Mouse (Mus musculus) T-helper 17 cell (primary cell): ENCODE data around the gene 2410131K14Rik.

Experiments
- in situ Hi-C, 2 experiments: fragments of 300-600 bp; cut with MboI, MseI; formaldehyde crosslinking; loops; 1 replicate in 1 of 2; 2 replicates in 1 of 2; pipeline ENCODE4 v1.15.1; 2025; ENCODE audit warnings: high pct_unique_total_duplicates in 2 of 2

2410131K14Rik gene

DNA sequence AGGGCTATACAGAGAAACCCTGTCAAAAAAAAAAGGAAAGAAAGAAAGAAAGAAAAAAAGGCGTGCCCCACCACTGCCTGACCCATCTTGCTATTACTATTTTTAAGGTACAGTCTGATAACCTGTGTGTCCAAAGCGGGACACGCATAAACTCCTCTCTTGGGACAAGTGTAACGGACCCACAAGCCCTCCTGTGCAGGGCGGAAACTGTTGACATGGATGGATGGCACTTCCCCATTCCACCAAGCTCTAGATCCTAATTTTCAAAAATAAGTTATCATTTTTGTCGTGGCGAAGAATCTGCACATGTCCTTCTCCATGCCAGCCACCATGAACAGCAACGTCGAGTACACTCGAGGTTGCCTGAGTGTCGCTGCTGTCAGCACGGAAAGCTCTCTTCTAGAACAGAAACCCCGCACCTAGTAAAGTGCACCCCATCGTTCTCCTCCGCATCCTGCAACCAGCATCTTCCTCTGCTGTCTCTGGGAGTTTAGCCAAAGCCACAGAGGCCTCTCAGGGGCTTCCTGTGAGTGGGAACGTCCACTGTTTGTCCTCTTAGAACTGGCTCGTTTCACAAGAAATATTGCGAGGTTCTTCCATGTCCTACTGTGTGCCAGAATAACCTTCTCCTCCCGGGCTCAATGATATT, 60.1 kb downstream of the 2410131K14Rik start:
- in situ Hi-C loops: loop anchor here in 1 of 2 experiments (5.0 kb wide), 1 partner anchor 1872 kb away; no protein-coding TSS in a partner anchor

DNA sequence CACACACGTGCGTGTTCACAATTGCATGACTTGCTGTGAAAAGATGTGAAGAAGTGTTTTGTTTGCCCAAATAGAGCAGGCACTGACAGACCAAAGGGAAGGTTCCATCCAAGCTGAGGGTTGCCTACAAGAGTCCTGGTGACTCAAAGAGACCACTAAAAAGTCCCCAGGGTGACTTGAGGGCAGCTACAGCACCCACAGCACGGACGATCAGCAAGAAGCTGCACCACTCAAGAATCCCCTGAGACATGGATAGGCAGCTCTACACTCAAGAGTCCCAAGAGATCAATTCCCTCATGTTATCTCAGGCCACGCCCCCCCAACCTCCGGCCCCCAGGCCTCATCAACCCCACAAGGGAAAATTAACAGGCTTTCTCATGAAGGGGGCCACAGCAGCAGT, 65.4 kb downstream of the 2410131K14Rik start:
- in situ Hi-C loops: no loop called here

DNA sequence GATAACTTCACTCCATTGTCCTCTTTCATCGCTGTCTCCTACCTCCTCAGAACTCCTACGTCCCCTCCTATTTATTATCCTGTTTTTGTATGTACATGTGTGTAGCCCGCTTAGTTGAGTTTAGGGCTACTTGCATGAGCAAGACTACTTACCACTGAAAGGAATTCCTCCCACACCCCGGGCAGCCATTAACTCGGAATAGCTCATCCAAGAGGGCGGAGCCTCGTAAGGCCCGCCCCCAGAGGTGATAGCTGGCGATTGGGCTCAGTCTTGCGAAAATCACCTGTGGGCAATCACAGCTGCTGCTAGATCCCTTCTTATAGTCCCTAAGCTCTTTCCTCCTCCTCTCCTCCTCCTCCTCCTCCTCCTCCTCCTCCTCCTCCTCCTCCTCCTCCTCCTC, 66.2 kb downstream of the 2410131K14Rik start:
- in situ Hi-C loops: no loop called here

DNA sequence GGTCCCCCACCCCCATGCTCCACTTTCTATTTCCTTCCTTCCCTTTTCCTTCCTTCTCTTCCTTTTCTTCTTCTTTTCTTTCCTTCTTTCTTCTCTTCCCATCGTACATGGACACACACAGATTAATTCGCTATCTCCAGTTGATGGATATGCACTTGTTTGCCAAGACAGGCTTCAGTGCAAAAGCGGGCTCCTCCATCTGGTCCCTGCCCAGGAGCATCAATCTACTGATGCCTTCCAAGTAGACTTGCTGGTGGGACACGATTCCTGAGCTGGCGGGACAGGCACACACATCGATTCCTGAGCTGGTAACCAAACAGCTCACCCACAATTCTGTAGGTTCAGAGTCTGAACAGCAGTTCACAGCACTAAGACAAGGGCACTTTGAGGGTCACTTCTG, 68.7 kb downstream of the 2410131K14Rik start:
- in situ Hi-C loops: no loop called here
